Mouse (Mus musculus) embryonic facial prominence, embryonic 14.5 days (tissue): ENCODE measurements around the gene Hamp2. TPM values are rescaled to one million over a fixed set of nuclear protein-coding genes. Genes with fewer than 3 reads are reported as not detected.
"Not testable (repeated sequence)": the region's sequence is repeated elsewhere in the genome, so short reads cannot be mapped to it uniquely, and the experiment has no call there.

Experiments
- ATAC-seq: fragments of 200-750 bp; cut with Nextera tagmentation; 2 replicates; pipeline ENCODE4 v1.8.0; 2017; ENCODE audit warnings: low read depth, moderate number of reproducible peaks, moderate TSS enrichment
- DNase-seq: peaks from one replicate; pipeline ENCODE4 v3.0.0-alpha.2; 2015; ENCODE audit warnings: low spot score
- H3K27ac ChIP-seq: fragments of 300-500 bp; sonication (generic); replicated peaks from 2 replicates; pipeline ENCODE4 v1.5.1; 2014; ENCODE audit warnings: low read depth, mild to moderate bottlenecking, low read length, moderate library complexity
- H3K27me3 ChIP-seq: fragments of 300-500 bp; sonication (generic); replicated peaks from 2 replicates; pipeline ENCODE4 v1.6.1; 2014; ENCODE audit warnings: low read length; ENCODE audit not compliant: control insufficient read depth, insufficient read depth
- H3K36me3 ChIP-seq: fragments of 300-500 bp; sonication (generic); 2 replicates; pipeline ENCODE4 v1.6.1; 2014; ENCODE audit warnings: low read length, mixed read lengths; ENCODE audit not compliant: control insufficient read depth, insufficient read depth
- H3K4me1 ChIP-seq: fragments of 300-500 bp; sonication (generic); 2 replicates; pipeline ENCODE4 v1.6.1; 2014; ENCODE audit warnings: antibody characterized with exemption, low read length; ENCODE audit not compliant: control insufficient read depth, insufficient read depth
- H3K4me2 ChIP-seq: fragments of 300-500 bp; sonication (generic); 2 replicates; pipeline ENCODE4 v1.6.1; 2014; ENCODE audit warnings: low read depth, mild to moderate bottlenecking, low read length, moderate library complexity, mixed read lengths
- H3K4me3 ChIP-seq: fragments of 300-500 bp; sonication (generic); 2 replicates; pipeline ENCODE4 v1.5.1; 2014; ENCODE audit warnings: low read depth, mild to moderate bottlenecking, low read length
- H3K9ac ChIP-seq: fragments of 300-500 bp; sonication (generic); 2 replicates; pipeline ENCODE4 v1.6.1; 2014; ENCODE audit warnings: low read depth, mild to moderate bottlenecking, low read length, moderate library complexity, mixed read lengths
- H3K9me3 ChIP-seq: fragments of 300-500 bp; sonication (generic); 2 replicates; pipeline ENCODE4 v1.6.1; 2016; ENCODE audit warnings: low read length; ENCODE audit not compliant: control insufficient read depth
- WGBS: fragments of 180-500 bp; shearing (Covaris S2); extraction: QIAGEN DNeasy Blood & Tissue Kit; methylation state at CpG from one replicate; pipeline ENCODE4 v1.1.7; 2014; 5-methylcytosine and 5-hydroxymethylcytosine counted together
- polyA plus RNA-seq: library from polyadenylated mRNA; unstranded; fragments of >200 nt; fragmentation: Nextera tagmentation; extraction: Ambion mirVana; gene quantifications from 2 replicates; pipeline ENCODE4 v1.2.1, GENCODE M21; 2014

Hamp2 gene
- polyA plus RNA-seq, 1 experiment from 2014 or later = not detected

- not testable (repeated sequence) for H3K27me3 ChIP-seq
Observed at GRCm38 (mm10) chr7:30945466-30945865, 21.0 kb upstream of the Hamp2 start.

GRCm38 (mm10) chr7:30944706-30945105 lies 20.2 kb upstream of the Hamp2 start:
- WGBS = 66% methylated on average over 2 of the region's 2 CpGs
- not testable (repeated sequence) for ATAC-seq, H3K4me2 ChIP-seq

More at GRCm38 (mm10) chr7:30945466-30945865, 21.0 kb upstream of the Hamp2 start:
- H3K27ac ChIP-seq, H3K9me3 ChIP-seq, H3K4me1 ChIP-seq, H3K4me2 ChIP-seq, H3K4me3 ChIP-seq, DNase-seq, H3K9ac ChIP-seq, ATAC-seq: not testable (repeated sequence)
- 86% methylated on average over 7 of the region's 7 CpGs for WGBS
- peaks cover 34% of the 10 kb centered on the region for H3K36me3 ChIP-seq

GRCm38 (mm10) chr7:30943909-30944635 lies 19.6 kb upstream of the Hamp2 start, which contains the start of gene Hamp:
Gene Hamp, minus strand, starts transcription at chr7:30944032.
- no peaks in the 10 kb centered on the region for H3K4me1 ChIP-seq
- no peak within 1 kb of the TSS for H3K4me3 ChIP-seq
- no peak for DNase-seq
- ATAC-seq = no peak
- no peak within 1 kb of the TSS for H3K4me2 ChIP-seq
- 64% methylated on average over 9 of the region's 9 CpGs for WGBS
- no peak within 1 kb of the TSS for H3K27ac ChIP-seq
- no peaks in the 10 kb centered on the region for H3K27me3 ChIP-seq
- no peaks in the 10 kb centered on the region for H3K9me3 ChIP-seq
- H3K9ac ChIP-seq = no peak within 1 kb of the TSS
- peaks cover 21% of the 10 kb centered on the region for H3K36me3 ChIP-seq

More at GRCm38 (mm10) chr7:30944706-30945105, 20.2 kb upstream of the Hamp2 start:
- not testable (repeated sequence) for H3K27ac ChIP-seq, H3K9ac ChIP-seq, H3K4me3 ChIP-seq, H3K4me1 ChIP-seq, DNase-seq, H3K27me3 ChIP-seq, H3K9me3 ChIP-seq
- H3K36me3 ChIP-seq = peaks cover 27% of the 10 kb centered on the region

GRCm38 (mm10) chr7:30942365-30942764 lies 17.9 kb upstream of the Hamp2 start:
- H3K4me3 ChIP-seq, H3K9ac ChIP-seq, H3K27ac ChIP-seq, DNase-seq, H3K4me1 ChIP-seq, H3K9me3 ChIP-seq, H3K4me2 ChIP-seq, H3K27me3 ChIP-seq, ATAC-seq: not testable (repeated sequence)
- H3K36me3 ChIP-seq = peaks cover 13% of the 10 kb centered on the region
- 64% methylated on average over 2 of the region's 3 CpGs for WGBS

- not testable (repeated sequence) for H3K4me3 ChIP-seq, DNase-seq, H3K36me3 ChIP-seq, H3K4me1 ChIP-seq, H3K4me2 ChIP-seq, H3K27ac ChIP-seq, H3K9ac ChIP-seq, H3K27me3 ChIP-seq, H3K9me3 ChIP-seq, ATAC-seq
- 89% methylated on average over 1 of the region's 1 CpGs for WGBS
Observed at GRCm38 (mm10) chr7:30940070-30940469, 15.6 kb upstream of the Hamp2 start.

- not testable (repeated sequence) for H3K4me2 ChIP-seq, ATAC-seq, H3K27me3 ChIP-seq, H3K4me1 ChIP-seq, H3K27ac ChIP-seq, H3K36me3 ChIP-seq, H3K9ac ChIP-seq, DNase-seq, H3K4me3 ChIP-seq, H3K9me3 ChIP-seq
- WGBS = 60% methylated on average over 6 of the region's 6 CpGs
Observed at GRCm38 (mm10) chr7:30935422-30936099, 11.1 kb upstream of the Hamp2 start.

GRCm38 (mm10) chr7:30924071-30924470 lies 410 bp downstream of the Hamp2 start:
- no peak overlapping the region for H3K27ac ChIP-seq
- H3K36me3 ChIP-seq = no peaks in the 10 kb centered on the region
- DNase-seq (no peak), ATAC-seq (no peak)
- WGBS = 54% methylated on average over 3 of the region's 3 CpGs
- H3K9ac ChIP-seq = no peak overlapping the region
- H3K4me2 ChIP-seq = no peak overlapping the region
- no peaks in the 10 kb centered on the region for H3K9me3 ChIP-seq
- no peaks in the 10 kb centered on the region for H3K27me3 ChIP-seq
- H3K4me3 ChIP-seq = no peak overlapping the region
- no peaks in the 10 kb centered on the region for H3K4me1 ChIP-seq

- H3K27me3 ChIP-seq, H3K4me2 ChIP-seq, H3K4me1 ChIP-seq, H3K27ac ChIP-seq, H3K4me3 ChIP-seq, H3K9ac ChIP-seq, DNase-seq, ATAC-seq, H3K36me3 ChIP-seq, H3K9me3 ChIP-seq: not testable (repeated sequence)
- WGBS = 31% methylated on average over 3 of the region's 3 CpGs
Observed at GRCm38 (mm10) chr7:30922490-30922889, 2.0 kb downstream of the Hamp2 start.
